Mouse (Mus musculus) heart, adult 9 months (tissue): ENCODE data around the gene Igsf8.
"Not testable (repeated sequence)": the region's sequence is repeated elsewhere in the genome, so short reads cannot be mapped to it uniquely, and the experiment has no call there.

Source experiments
- DNase-seq, 2 experiments: peaks; one replicate each; pipeline ENCODE4 v3.0.0; 2022; ENCODE audit warnings: low spot score in 2 of 2

Gene Igsf8

GRCm38 (mm10) chr1:172261477-172262078 lies at the start of gene Igsf8:
TSS of gene Igsf8 (plus strand) at chr1:172261641.
- no peak for DNase-seq

GRCm38 (mm10) chr1:172212776-172213175 lies 48.7 kb upstream of the Igsf8 start:
- DNase-seq: no peak

- no peak for DNase-seq
Observed at GRCm38 (mm10) chr1:172213771-172214170, 47.7 kb upstream of the Igsf8 start.

- peak in 1 of 2 experiments; percentile 67 for DNase-seq
Observed at GRCm38 (mm10) chr1:172214748-172215147, 46.7 kb upstream of the Igsf8 start.

GRCm38 (mm10) chr1:172217148-172217547 lies 44.3 kb upstream of the Igsf8 start:
- DNase-seq: peak; percentile 93 to 94

GRCm38 (mm10) chr1:172218164-172218910 lies 43.1 kb upstream of the Igsf8 start:
- DNase-seq: no peak

GRCm38 (mm10) chr1:172219451-172220406 lies 41.7 kb upstream of the Igsf8 start, which contains the start of gene Casq1:
TSS of gene Casq1 (minus strand) at chr1:172219868.
- DNase-seq: no peak

- peak; percentile 91 to 92 for DNase-seq
Observed at GRCm38 (mm10) chr1:172220414-172220813, 41.0 kb upstream of the Igsf8 start.

GRCm38 (mm10) chr1:172221297-172222063 lies 40.0 kb upstream of the Igsf8 start:
- no peak for DNase-seq

GRCm38 (mm10) chr1:172228209-172228608 lies 33.2 kb upstream of the Igsf8 start:
- no peak for DNase-seq

GRCm38 (mm10) chr1:172229215-172229614 lies 32.2 kb upstream of the Igsf8 start:
- no peak for DNase-seq

- DNase-seq: peak in 1 of 2 experiments; percentile 21
Observed at GRCm38 (mm10) chr1:172240945-172241708, 20.3 kb upstream of the Igsf8 start.

- peak; percentile 53 to 60 for DNase-seq
Observed at GRCm38 (mm10) chr1:172242401-172242800, 19.0 kb upstream of the Igsf8 start.

GRCm38 (mm10) chr1:172243547-172244205 lies 17.8 kb upstream of the Igsf8 start:
- DNase-seq: no peak

- not testable (repeated sequence) for DNase-seq
Observed at GRCm38 (mm10) chr1:172244645-172245044, 16.8 kb upstream of the Igsf8 start.

GRCm38 (mm10) chr1:172247216-172247615 lies 14.2 kb upstream of the Igsf8 start:
- no peak for DNase-seq

GRCm38 (mm10) chr1:172247679-172248078 lies 13.8 kb upstream of the Igsf8 start:
- DNase-seq: no peak

GRCm38 (mm10) chr1:172258314-172258713 lies 3.1 kb upstream of the Igsf8 start, which contains the start of gene Atp1a4:
TSS of gene Atp1a4 (minus strand) at chr1:172258414.
- no peak for DNase-seq

- no peak for DNase-seq
Observed at GRCm38 (mm10) chr1:172271208-172271607, 9.8 kb downstream of the Igsf8 start.

GRCm38 (mm10) chr1:172271765-172272164 lies 10.3 kb downstream of the Igsf8 start:
- DNase-seq: no peak
